Mouse (Mus musculus): ENCODE measurements around the gene Dnajc30. TPM values are rescaled to one million over a fixed set of nuclear protein-coding genes. Genes with fewer than 3 reads are reported as not detected.

Gene Dnajc30
- 11.8 and 14.6 TPM in 2 replicates for total RNA-seq (2014; rRNA removed)
- polyA plus RNA-seq (2015; fragmentation: Nextera tagmentation; extraction: Ambion mirVana) = 50.1 and 52.3 TPM in 2 replicates

- Histone ChIP-seq H3K4me3 (ENCODE audit: low read depth, low read length) (peak within 1 kb of the TSS; percentile 74), H3K27ac (ENCODE audit: low read depth, low read length) (peak within 1 kb of the TSS; percentile 67), H3K27me3 (ENCODE audit: insufficient read depth, low read length) (no peaks in the 10 kb centered on the region), H3K4me2 (ENCODE audit: low read depth) (peak within 1 kb of the TSS; percentile 94), H3K9ac (peak within 1 kb of the TSS; percentile 82), H3K9me3 (ENCODE audit: low read length) (no peaks in the 10 kb centered on the region), H3K36me3 (ENCODE audit: insufficient read depth) (peaks cover 37% of the 10 kb centered on the region), H3K4me1 (ENCODE audit: insufficient read depth) (peaks cover 15% of the 10 kb centered on the region)
- DNase-seq = peak; percentile 98
- 2% methylated on average over 52 of the region's 52 CpGs for WGBS
- no peak for TF ChIP-seq CTCF (IDR thresholded peaks at IDR 0.05; ENCODE audit: low read depth)
- ATAC-seq = peak; percentile 99
Observed at GRCm38 (mm10) chr5:135063629-135064381, at the start of gene Dnajc30. Gene Dnajc30, plus strand, starts transcription at chr5:135064202.

GRCm38 (mm10) chr5:135015497-135015896 lies 48.5 kb upstream of the Dnajc30 start:
- Histone ChIP-seq H3K9me3 (ENCODE audit: low read length) (no peaks in the 10 kb centered on the region), H3K9ac (no peak overlapping the region; the same call in 1 of the 2 replicates), H3K4me1 (ENCODE audit: insufficient read depth) (0 out of 2 replicates have a peak, but pooled peaks cover 7% of the 10 kb centered on the region), H3K36me3 (ENCODE audit: insufficient read depth) (no peaks in the 10 kb centered on the region), H3K4me3 (ENCODE audit: low read depth, low read length) (no peak overlapping the region), H3K4me2 (ENCODE audit: low read depth) (no peak overlapping the region), H3K27me3 (ENCODE audit: insufficient read depth, low read length) (no peaks in the 10 kb centered on the region), H3K27ac (ENCODE audit: low read depth, low read length) (no peak overlapping the region)
- ATAC-seq (peak; percentile 62), DNase-seq (peak; percentile 91)
- WGBS = 14% methylated on average over 7 of the region's 7 CpGs
- TF ChIP-seq CTCF (IDR thresholded peaks at IDR 0.05; ENCODE audit: low read depth) = peak; percentile 98

- ATAC-seq (no peak), DNase-seq (no peak)
- peak; percentile 31 for TF ChIP-seq CTCF (IDR thresholded peaks at IDR 0.05; ENCODE audit: low read depth)
Observed at GRCm38 (mm10) chr5:135016224-135016759, 47.7 kb upstream of the Dnajc30 start.

GRCm38 (mm10) chr5:135021814-135022213 lies 42.2 kb upstream of the Dnajc30 start:
- TF ChIP-seq CTCF (IDR thresholded peaks at IDR 0.05; ENCODE audit: low read depth) = no peak
- H3K27ac ChIP-seq (ENCODE audit: low read depth, low read length) = no peak overlapping the region
- peaks cover 6% of the 10 kb centered on the region; the same call in 1 of the 2 replicates for H3K4me1 ChIP-seq (ENCODE audit: insufficient read depth)
- H3K4me3 ChIP-seq (ENCODE audit: low read depth, low read length) = no peak overlapping the region
- no peak overlapping the region for H3K9ac ChIP-seq
- H3K36me3 ChIP-seq (ENCODE audit: insufficient read depth) = no peaks in the 10 kb centered on the region
- DNase-seq (peak; percentile 67), ATAC-seq (no peak)
- no peak overlapping the region for H3K4me2 ChIP-seq (ENCODE audit: low read depth)
- H3K9me3 ChIP-seq (ENCODE audit: low read length) = no peaks in the 10 kb centered on the region
- no peaks in the 10 kb centered on the region for H3K27me3 ChIP-seq (ENCODE audit: insufficient read depth, low read length)
- 27% methylated on average over 6 of the region's 6 CpGs for WGBS

More at GRCm38 (mm10) chr5:135016224-135016759, 47.7 kb upstream of the Dnajc30 start:
- Histone ChIP-seq H3K27ac (ENCODE audit: low read depth, low read length) (no peak overlapping the region), H3K4me1 (ENCODE audit: insufficient read depth) (no peaks in the 10 kb centered on the region), H3K4me3 (ENCODE audit: low read depth, low read length) (no peak overlapping the region), H3K27me3 (ENCODE audit: insufficient read depth, low read length) (no peaks in the 10 kb centered on the region), H3K4me2 (ENCODE audit: low read depth) (no peak overlapping the region), H3K36me3 (ENCODE audit: insufficient read depth) (no peaks in the 10 kb centered on the region), H3K9ac (no peak overlapping the region), H3K9me3 (ENCODE audit: low read length) (no peaks in the 10 kb centered on the region)
- WGBS = 62% methylated on average over 4 of the region's 4 CpGs

GRCm38 (mm10) chr5:135023344-135024173 lies 40.4 kb upstream of the Dnajc30 start, which contains the start of gene Stx1a:
Gene Stx1a, plus strand, starts transcription at chr5:135023482.
- no peaks in the 10 kb centered on the region for H3K36me3 ChIP-seq (ENCODE audit: insufficient read depth)
- peak within 1 kb of the TSS; percentile 69 for H3K9ac ChIP-seq
- DNase-seq (peak; percentile 93), ATAC-seq (peak; percentile 97)
- peak within 1 kb of the TSS; percentile 88 for H3K4me3 ChIP-seq (ENCODE audit: low read depth, low read length)
- no peaks in the 10 kb centered on the region for H3K9me3 ChIP-seq (ENCODE audit: low read length)
- H3K27me3 ChIP-seq (ENCODE audit: insufficient read depth, low read length) = no peaks in the 10 kb centered on the region
- peak within 1 kb of the TSS; percentile 58 for H3K27ac ChIP-seq (ENCODE audit: low read depth, low read length)
- TF ChIP-seq CTCF (IDR thresholded peaks at IDR 0.05; ENCODE audit: low read depth) = no peak; the same call in 1 of the 2 replicates
- WGBS = 1% methylated on average over 58 of the region's 61 CpGs
- H3K4me1 ChIP-seq (ENCODE audit: insufficient read depth) = peaks cover 6% of the 10 kb centered on the region; the same call in 1 of the 2 replicates
- peak within 1 kb of the TSS; percentile 89 for H3K4me2 ChIP-seq (ENCODE audit: low read depth)

GRCm38 (mm10) chr5:135024665-135025224 lies 39.3 kb upstream of the Dnajc30 start:
- no peak for ATAC-seq
- Histone ChIP-seq H3K9me3 (ENCODE audit: low read length) (no peaks in the 10 kb centered on the region), H3K27me3 (ENCODE audit: insufficient read depth, low read length) (no peaks in the 10 kb centered on the region), H3K9ac (0 out of 2 replicates have a peak overlapping the region, but pooled peaks have one; percentile 69), H3K36me3 (ENCODE audit: insufficient read depth) (no peaks in the 10 kb centered on the region), H3K4me2 (ENCODE audit: low read depth) (peak overlapping the region; percentile 89), H3K27ac (ENCODE audit: low read depth, low read length) (no peak overlapping the region), H3K4me1 (ENCODE audit: insufficient read depth) (peaks cover 11% of the 10 kb centered on the region; the same call in 1 of the 2 replicates), H3K4me3 (ENCODE audit: low read depth, low read length) (peak overlapping the region; percentile 88; the same call in 1 of the 2 replicates)
- TF ChIP-seq CTCF (IDR thresholded peaks at IDR 0.05; ENCODE audit: low read depth) = no peak
- 70% methylated on average over 11 of the region's 11 CpGs for WGBS
- DNase-seq = no peak
